Mouse (Mus musculus): Measurements from ENCODE around the gene Shc3.

The Shc3 gene

DNA sequence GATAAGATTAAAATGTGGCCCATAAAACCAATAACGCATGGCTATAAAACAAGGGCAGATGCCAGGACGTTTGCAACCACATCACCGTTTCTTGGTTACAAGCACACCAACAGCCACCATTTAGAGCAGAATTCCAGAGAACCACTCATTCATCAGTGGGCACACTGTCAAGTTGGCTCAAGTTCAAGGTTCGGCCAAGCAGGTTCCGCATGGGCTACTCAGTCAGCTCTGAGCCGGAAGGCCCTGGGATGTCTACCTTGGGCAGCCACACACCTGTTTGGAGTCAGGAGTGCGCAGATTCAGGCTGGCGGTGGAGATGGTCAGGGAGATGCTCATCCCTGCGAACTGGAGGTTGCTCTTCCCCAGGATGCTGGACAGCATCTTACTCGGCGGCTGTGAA lies 89.4 kb downstream of the Shc3 start:
- DNase-seq: peak; percentile 80 to 86

DNA sequence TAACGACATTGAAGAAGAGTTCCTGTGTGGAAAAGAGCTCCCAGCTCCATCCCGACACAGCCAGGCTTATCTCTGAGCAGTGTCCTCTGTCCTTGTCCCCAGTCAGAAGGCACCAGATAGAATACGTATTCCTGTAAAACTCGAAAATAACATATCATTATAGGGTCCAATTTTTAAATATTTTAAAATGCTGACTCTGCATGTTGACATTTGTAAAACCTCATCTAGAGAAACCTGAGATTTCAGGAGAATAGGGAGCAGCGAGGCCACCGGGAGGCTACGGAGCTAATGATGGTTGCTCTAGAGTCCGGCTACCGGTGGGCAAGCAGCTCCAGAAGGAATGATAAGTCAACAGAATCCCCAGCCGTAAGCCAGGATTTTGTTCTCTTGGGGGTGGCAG lies 92.2 kb downstream of the Shc3 start:
- DNase-seq: no peak

DNA sequence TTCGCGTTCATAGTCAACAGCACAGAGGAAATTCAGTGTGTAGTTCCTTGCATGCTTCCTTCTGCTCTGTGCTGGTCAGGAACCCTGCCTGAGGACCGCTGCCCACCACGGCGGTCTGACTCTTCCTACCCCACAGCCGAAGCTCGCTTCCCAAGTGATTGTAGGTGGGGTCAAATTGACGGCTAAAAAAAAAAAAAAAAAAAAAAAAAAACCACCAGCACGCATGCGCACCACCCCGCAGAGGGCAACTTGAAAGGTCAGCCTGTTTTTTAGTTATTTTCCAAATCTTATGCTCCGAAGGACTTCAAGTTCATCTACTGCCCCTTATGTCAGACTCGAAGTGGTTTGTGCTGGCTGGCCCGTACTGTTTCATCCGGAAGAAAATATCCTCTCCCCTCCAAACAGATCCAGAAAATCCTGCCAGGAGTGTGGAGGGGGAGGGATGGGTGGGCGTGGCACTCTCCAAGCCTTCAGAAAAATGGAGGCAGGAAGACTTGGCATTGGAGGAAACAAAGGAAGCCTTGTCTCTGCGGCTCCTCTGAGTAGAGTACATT lies 100.4 kb downstream of the Shc3 start:
- DNase-seq: no peak

DNA sequence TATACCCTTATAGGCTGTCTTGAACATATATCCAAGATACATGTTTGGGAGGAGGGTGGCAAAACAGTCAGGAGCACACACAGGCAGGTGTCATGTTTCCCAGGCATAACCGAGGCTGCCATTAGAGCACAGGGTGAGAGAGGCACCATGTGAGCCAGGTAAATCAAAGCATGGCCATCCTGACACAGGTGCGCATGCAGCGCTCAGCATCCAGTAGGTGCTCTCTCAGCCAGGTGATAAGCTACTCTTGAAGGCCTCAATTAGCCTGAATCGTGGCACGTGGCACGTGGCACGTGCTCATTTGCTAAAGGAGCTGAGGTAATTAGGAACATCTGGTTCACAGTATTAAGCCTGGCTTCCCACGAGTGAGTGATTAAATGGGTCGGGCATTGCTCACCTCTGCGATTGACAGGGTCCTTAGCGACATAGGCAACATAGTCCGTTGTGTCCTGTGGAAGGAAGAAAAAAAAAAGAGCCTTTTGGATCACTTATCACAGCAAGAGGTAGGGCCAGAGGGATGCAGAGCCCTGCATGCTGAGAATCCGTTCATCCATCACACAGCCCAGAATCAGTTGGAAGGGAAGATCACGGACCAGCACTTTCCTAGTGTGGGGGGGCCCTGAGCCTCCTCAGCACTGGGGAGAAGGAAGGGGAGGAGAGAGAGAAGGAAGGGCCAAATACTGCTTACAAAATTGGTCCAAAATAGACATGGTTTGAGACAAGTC lies 102.9 kb downstream of the Shc3 start:
- no peak for DNase-seq

DNA sequence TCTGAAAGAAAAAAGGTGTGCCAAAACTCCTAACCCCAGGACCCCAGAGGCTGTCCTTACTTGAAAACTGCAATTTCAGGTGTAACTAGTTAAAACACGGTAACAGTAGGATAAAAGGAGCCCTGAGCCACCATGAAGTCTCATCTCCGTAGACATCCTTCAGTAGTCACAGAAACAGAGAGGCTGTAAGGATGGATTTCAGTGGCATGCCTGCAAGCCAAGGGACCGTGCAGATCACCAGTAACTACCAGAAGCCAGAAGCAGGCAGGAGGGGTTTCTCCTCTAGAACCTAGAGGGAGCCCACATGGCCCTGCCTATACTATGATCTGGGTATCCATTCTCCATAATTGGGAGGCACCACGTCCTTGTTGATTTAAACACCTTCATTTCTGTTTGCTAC lies 104.9 kb downstream of the Shc3 start:
- no peak for DNase-seq

DNA sequence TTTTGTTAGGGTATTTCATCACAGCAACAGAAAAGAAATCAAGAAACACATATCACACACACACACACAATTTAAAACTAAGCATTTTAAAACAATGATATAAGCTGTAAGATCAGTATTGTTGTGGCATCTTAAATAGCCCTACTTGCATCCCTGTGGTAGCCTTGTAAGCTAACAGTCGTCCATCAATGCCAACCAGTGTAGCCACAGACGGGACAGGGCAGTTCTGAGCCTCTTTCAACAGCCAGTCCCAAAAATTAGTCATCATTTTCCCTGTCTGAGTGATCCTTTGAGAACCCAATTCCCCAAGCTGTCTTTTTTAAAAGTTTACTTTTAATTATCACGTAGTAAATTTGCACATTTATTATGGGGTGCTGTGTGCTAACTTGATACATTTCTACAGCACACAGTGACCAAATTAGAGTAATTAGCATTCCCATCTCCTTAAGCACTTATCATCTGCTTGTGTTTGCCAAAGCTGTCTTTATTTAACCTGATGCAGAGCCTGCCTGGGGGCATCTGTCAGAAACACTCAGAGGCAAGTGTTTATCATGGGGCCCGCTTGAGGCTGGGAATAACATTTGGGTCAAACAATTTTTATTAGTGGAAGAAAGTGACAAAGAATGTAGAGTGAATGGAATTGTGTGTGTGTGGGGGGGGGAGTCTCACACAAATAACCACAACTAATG lies 112.9 kb downstream of the Shc3 start:
- no peak for DNase-seq

DNA sequence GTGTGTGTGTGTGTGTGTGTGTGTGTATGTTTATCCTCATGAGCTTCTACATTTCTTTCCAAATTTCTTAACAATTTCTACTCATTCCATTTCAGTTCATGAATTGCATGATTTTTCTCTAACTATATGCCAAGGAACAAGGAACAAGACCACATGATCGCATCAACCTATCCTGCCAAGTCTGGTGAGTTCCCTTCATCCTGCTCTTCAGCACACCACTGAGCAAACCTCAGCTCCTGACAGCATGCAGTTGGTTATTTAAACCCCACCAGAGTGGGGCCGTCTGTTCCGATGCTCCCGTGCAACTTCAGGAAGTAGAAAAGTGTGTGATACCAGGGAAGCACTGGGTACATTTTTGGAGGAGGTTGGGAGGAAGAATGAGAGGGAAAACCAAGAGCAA lies 122.7 kb downstream of the Shc3 start:
- DNase-seq: no peak

DNA sequence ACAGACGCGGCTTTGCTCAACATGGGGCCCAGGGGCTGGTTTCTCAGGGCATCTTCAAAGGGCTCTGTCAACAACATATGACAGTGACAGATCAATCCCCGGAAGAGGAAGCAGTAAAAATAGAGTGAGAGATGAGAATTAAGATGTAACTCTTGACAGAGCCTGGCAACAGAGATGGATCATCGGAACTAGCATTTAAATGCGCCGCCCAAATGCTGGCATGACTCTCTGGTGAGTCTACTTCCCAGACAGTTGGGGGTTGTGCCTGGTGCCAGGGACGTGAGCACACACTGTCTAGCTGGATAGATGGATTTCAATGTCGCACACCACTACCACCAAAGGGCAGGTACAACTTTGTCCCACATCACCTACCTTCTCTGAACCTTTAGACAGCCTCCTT lies 126.3 kb downstream of the Shc3 start:
- peak; percentile 49 to 60 for DNase-seq

DNA sequence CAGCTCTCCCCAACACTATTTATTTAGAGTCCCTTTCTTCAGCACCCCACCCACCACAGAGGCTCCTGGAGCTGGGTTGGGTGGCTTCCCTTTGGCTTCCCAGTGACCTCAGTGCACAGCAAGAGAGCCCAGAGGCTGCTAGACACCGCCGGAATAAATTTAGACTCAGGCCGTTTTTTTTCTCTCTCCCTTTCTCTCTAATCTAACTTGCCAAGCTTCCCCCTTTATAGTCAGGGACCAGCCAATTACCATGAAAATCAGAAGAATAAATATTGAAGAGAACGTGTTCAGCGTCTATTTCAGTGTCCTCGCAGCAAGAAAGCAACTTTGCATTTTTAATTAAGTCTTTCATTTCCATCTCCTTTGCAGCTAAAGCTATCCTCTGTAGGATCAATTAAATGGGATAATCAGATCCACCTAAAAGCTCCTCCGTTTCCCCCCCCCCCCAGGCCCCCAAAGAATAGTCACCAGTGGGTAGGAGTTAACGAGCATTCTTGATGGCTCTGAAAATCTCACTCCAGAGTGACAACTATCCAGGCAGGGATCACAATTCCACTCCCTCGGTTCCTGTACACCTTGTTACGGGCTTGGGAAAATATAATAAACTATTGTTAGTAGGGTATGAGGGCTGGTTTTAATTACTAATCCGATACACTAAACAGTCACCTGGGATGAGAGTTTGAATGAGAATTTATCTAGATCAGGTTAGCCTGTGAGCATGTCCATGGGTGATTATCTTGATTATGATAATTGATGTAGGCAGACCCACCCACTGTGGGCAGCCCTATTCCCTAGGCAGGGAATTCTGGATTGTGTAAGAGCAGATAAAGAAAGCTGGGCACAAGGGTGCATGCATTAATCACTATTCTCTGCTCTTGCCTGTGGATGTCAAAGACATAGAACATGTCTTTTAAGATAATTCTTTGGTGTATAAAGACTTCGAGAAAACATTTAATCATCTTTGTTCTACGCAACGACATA lies 131.8 kb downstream of the Shc3 start:
- DNase-seq: no peak

DNA sequence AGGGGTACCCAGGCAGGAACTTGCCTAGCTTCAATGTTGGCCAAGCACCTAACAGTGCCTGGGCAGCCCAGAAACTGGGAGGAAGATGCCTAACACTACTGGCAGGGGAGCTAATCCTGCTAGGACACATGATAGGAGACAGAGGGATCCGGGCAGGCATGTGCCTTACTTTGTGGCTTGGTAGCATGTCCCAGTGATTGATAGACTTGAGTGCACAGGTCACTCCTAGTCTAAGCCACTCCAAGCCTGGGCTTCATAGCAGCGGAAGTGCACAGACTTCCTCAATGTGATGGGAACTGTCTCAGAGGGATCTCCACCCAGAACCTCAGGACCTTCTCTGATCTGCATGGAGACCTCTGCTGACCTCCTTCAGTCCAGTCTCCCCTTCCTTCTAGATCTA lies 134.1 kb downstream of the Shc3 start:
- DNase-seq: no peak

DNA sequence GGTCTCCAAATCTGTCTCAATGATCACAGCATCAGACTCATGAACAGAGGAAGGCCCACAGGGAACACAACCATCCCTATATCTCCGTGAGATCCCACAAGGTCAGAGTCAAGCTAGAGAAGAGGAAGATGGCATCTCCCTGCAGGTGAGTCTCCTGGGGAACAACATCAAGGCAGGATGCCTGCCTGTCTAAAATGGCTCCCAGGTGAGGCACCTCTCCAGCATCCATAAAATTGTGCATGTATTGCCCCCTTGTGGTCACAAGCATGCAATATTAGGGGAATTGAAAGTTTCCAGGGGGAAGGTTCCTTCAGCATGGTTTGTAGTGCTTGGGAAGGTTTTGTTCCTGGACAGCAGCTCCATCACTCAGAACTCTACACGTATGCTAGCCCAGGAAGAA lies 134.8 kb downstream of the Shc3 start:
- DNase-seq: peak in 1 of 2 experiments; percentile 50

DNA sequence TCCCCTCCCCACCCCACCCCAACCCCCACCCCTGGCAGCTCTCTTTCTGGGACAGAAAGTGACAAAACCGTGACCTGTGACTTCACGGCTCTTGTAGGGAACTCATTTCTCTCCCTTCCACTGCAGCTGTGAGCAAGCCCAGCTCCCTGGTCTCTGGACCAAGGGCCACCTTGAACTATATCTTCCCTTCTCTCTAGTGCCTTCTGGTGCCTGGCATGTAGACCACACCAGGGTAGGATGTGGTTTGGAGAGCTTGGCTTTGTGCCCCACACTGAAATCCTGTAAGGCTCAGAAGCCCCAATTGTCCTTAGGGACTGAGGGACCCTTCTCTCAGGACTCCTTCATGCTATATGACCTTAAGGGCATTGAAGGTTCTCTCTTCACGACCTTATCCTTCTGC lies 135.8 kb downstream of the Shc3 start:
- no peak for DNase-seq

DNA sequence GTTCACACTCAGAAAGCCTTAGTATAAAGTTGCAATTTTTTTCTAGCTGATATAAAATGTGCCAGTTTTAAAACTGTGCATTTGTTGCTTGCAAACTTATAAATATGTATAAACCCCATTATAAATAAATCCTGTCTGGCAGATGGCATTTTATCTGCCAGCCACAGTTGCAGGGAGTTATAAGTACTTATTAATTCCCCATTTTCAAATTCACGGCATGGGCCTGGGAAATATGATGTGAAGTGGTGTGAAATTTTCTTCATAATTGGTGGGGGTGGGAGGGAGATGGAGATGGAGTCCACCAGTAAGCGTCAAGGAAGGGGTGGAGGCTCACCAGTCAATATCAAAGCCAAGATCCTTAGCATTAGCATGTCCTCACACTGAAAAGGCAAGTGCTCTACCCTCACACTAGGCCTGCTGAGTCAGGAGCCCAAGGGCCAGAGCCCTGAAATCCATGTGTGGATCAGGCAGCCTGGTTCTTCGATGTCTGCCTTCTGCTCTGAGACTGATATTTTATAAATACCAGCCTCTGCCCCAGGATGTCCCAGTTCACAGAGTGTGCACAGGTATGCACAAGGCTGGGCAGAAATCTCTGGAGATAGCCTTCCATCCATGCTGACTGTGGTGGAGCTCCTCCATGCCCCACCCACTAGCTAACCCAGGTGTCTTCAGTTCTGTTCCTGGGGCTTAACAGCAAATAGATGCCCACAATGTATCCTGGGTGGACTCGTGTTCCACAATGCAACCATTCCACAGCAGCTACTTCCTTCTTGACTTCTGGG lies 143.4 kb downstream of the Shc3 start:
- no peak for DNase-seq

DNA sequence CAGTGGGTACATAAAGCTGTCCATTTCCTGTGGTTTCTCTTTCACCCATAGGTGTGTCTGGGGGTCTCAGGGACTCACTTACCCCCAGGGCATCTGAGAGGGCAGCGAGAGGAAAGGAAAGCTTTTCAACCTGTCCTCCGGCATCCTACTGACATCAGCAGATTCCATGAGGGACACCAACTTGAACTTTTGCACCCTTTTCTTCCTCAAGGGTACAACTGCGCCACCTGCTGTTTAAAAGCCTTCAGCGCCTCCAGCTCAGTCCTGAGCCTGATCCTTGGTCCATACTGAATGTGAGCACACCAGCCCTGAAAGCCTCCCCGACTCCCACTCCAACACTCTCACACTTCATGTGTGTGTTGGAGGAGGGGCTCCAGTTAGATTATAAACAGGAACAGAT lies 144.6 kb downstream of the Shc3 start:
- peak; percentile 78 to 85 for DNase-seq

DNA sequence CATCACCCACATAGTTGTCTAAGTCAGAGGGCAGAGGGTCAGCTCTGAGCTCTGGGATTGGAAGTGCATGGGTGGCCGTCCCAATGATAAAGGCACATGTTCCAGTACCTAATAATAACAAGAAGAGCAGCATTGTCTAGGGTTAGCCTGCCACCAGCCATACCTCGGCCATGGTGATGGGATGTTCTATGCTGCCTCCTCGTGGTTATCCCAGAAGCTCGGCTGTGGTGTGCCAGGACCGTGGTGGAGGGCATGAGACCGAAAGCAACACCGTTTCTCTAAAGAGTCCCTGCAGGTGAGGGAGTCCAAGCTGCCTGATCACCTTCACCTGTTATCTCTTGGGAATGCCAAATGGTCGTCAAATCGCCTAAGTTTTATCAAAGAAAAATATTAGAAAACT lies 145.6 kb downstream of the Shc3 start:
- no peak for DNase-seq

DNA sequence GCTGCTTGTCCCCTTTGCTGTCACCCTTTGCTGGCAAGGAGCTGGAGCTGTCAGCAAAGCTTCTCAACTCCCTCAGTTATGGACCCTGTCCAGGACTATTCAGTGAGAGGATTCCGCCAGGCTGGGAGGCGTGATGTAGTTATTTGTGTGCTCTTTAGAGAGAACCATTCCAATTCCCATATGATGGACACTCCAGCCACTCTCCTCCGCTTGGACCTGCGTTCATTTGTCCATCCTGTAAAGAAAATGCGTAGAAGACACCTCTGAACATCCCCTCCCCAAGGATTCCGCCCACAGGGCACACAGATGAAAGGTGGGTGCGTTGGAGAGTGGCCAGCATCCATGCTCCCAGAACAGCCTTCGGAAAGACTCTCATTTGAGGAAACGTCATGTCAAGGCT lies 148.4 kb downstream of the Shc3 start:
- no peak for DNase-seq

DNA sequence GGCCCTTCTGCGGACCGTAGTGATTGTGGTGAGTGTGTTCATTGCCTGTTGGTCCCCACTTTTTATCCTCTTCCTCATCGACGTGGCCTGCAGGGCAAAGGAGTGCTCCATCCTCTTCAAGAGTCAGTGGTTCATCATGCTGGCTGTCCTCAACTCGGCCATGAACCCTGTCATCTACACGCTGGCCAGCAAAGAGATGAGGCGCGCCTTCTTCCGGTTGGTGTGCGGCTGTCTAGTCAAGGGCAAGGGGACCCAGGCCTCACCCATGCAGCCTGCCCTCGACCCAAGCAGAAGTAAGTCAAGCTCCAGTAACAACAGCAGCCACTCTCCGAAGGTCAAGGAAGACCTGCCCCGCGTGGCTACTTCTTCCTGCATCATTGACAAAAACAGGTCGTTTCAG lies 149.7 kb downstream of the Shc3 start:
- DNase-seq: no peak

DNA sequence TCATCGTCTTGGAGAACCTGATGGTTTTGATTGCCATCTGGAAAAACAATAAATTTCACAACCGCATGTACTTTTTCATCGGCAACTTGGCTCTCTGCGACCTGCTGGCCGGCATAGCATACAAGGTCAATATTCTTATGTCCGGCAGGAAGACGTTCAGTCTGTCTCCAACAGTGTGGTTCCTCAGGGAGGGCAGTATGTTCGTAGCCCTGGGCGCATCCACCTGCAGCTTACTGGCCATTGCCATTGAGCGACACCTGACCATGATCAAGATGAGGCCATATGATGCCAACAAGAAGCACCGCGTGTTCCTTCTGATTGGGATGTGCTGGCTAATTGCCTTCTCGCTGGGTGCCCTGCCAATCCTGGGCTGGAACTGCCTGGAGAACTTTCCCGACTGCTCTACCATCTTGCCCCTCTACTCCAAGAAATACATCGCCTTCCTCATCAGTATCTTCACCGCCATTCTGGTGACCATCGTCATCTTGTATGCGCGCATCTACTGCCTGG lies 150.2 kb downstream of the Shc3 start:
- DNase-seq: peak; percentile 58 to 61

DNA sequence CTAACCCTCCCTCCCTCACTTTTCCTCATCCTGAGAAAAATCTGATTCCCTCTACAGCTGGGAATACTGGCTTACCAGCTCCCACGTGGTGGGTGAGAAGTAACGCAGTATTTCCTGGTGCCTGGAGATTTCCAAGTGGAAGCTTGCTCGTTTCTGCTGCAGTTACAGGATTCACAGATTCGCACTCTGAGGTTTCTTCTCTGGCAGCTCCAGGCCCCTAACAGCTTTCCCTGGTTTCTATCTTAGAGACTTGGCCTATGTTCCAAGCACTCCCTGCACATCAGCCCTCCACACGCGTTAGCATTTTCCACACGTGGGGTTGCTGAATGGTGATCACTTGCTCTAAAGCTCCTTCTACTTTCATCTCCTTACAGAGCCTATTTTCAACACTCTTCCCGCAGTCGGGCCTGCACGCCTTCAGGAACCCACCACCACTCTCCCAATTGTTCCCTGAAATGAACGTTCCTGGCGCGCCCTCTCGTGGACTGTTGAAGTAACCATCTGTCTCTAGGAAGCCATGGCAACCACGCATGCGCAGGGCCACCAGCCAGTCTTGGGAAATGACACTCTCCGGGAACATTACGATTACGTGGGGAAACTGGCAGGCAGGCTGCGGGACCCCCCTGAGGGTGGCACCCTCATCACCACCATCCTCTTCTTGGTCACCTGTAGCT lies 150.8 kb downstream of the Shc3 start:
- DNase-seq: peak; percentile 98 to 99

DNA sequence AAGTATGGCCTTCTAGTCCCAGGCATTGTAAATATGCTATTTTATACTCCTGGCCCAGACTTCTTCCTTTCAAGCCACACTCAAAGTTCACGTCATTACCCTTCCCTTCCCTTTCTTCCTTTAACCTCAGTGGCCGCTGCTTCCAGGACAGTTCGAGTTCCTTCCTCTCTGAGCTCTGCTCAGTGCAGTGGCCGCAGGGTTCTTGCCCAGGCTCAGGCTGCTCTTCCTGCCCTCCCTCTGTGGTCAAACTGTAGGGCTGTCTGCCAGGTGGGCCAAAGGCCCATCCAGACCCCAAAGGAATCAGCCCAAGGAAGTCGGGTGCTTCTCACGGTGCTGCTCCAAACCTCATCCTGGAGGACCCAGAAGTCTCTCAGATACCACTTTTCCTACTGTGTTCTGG lies 151.4 kb downstream of the Shc3 start:
- peak; percentile 40 to 43 for DNase-seq

DNA sequence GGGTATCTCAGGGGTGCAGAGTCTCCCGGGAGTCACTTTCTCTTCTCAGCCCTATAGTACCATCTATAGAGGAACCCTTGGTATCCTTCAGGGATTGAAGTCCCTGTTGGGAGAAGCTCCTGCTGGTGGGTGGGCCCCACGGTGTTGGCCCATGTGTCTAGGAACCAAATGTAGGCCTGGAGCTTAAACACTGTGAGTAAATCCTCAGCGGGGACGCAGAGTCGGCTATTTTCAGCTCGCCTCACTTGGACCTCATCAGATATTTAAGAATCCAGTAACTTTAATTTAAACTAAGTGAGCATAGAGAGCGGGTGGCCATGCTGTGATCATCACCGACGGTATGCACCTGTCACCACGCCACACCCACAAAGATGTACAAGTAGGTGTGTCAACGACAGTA lies 152.5 kb downstream of the Shc3 start:
- no peak for DNase-seq

DNA sequence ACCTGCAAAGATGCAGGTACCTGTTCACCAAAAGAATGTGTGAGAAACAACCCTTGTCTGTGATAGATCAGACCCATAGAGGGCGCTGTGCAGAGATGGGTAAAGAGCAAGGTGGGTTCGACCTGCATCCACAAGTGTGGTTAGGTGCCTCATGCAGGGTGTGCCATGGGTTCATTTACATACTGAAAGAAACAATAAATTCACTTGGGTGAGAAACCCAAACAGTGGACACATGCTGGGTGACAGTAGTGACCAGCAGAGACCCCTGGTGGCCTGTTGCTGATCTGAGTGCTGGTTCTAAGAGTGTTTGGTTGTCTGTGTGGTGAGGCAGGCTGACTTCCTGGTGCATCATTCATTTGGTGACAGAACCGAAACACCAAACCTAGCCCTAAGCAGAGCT lies 155.8 kb downstream of the Shc3 start:
- DNase-seq: no peak

All from cerebellum, postnatal 10 days (tissue).